Mouse (Mus musculus): ENCODE data around the gene Ghrh. TPM values are rescaled to one million over a fixed set of nuclear protein-coding genes. Genes with fewer than 3 reads are reported as not detected.
A peak's percentile ranks its signal among the peaks of the same experiment; 100 is the strongest.

The Ghrh gene
- polyA plus RNA-seq, 1 experiment from 2014 or later, result not detected

GRCm38 (mm10) chr2:157343337-157343736 lies 4.0 kb downstream of the Ghrh start:
- Histone ChIP-seq H3K4me1 (ENCODE audit: insufficient read depth) (no peaks in the 10 kb centered on the region; the same call in 1 of the 2 replicates), H3K9me3 (ENCODE audit: low read depth, low read length) (no peaks in the 10 kb centered on the region), H3K36me3 (ENCODE audit: insufficient read depth) (no peaks in the 10 kb centered on the region), H3K27ac (ENCODE audit: low read depth) (no peak overlapping the region), H3K4me3 (ENCODE audit: low read depth, low read length) (no peak overlapping the region), H3K27me3 (ENCODE audit: insufficient read depth, low read length) (no peaks in the 10 kb centered on the region), H3K9ac (no peak overlapping the region), H3K4me2 (no peak overlapping the region)
- WGBS, result 57% methylated on average over 6 of the region's 6 CpGs
- DNase-seq, result no peak
- no peak for ATAC-seq (ENCODE audit: insufficient read depth)
- TF ChIP-seq CTCF (IDR thresholded peaks at IDR 0.05; ENCODE audit: low read depth), result no peak

- Histone ChIP-seq H3K27me3 (ENCODE audit: insufficient read depth, low read length) (no peaks in the 10 kb centered on the region), H3K36me3 (ENCODE audit: insufficient read depth) (no peaks in the 10 kb centered on the region), H3K4me2 (no peak overlapping the region), H3K4me1 (ENCODE audit: insufficient read depth) (no peaks in the 10 kb centered on the region), H3K27ac (ENCODE audit: low read depth) (no peak overlapping the region), H3K9ac (no peak overlapping the region), H3K9me3 (ENCODE audit: low read depth, low read length) (no peaks in the 10 kb centered on the region), H3K4me3 (ENCODE audit: low read depth, low read length) (no peak overlapping the region)
- ATAC-seq (ENCODE audit: insufficient read depth) (no peak), DNase-seq (no peak)
- no peak for TF ChIP-seq CTCF (IDR thresholded peaks at IDR 0.05; ENCODE audit: low read depth)
- 47% methylated on average over 5 of the region's 5 CpGs for WGBS
Measured at GRCm38 (mm10) chr2:157342328-157342926, 4.9 kb downstream of the Ghrh start.

- no peak overlapping the region for H3K4me2 ChIP-seq
- DNase-seq (peak; percentile 90), ATAC-seq (ENCODE audit: insufficient read depth) (no peak)
- WGBS, result 46% methylated on average over 11 of the region's 11 CpGs
- no peaks in the 10 kb centered on the region for H3K27me3 ChIP-seq (ENCODE audit: insufficient read depth, low read length)
- H3K9ac ChIP-seq, result no peak overlapping the region
- no peaks in the 10 kb centered on the region for H3K9me3 ChIP-seq (ENCODE audit: low read depth, low read length)
- H3K4me3 ChIP-seq (ENCODE audit: low read depth, low read length), result no peak overlapping the region
- H3K27ac ChIP-seq (ENCODE audit: low read depth), result no peak overlapping the region
- H3K36me3 ChIP-seq (ENCODE audit: insufficient read depth), result no peaks in the 10 kb centered on the region
- peak; percentile 93 for TF ChIP-seq CTCF (IDR thresholded peaks at IDR 0.05; ENCODE audit: low read depth)
- no peaks in the 10 kb centered on the region for H3K4me1 ChIP-seq (ENCODE audit: insufficient read depth)
Measured at GRCm38 (mm10) chr2:157341554-157342270, 5.6 kb downstream of the Ghrh start.

GRCm38 (mm10) chr2:157340221-157340741 lies 7.0 kb downstream of the Ghrh start:
- H3K27ac ChIP-seq (ENCODE audit: low read depth), result no peak overlapping the region
- peak; percentile 39; the same call in 1 of the 2 replicates for ATAC-seq (ENCODE audit: insufficient read depth)

GRCm38 (mm10) chr2:157339532-157339931 lies 7.8 kb downstream of the Ghrh start:
- Histone ChIP-seq H3K9me3 (ENCODE audit: low read depth, low read length) (no peaks in the 10 kb centered on the region), H3K9ac (peak overlapping the region; percentile 11; the same call in 1 of the 2 replicates), H3K4me1 (ENCODE audit: insufficient read depth) (no peaks in the 10 kb centered on the region), H3K27ac (ENCODE audit: low read depth) (no peak overlapping the region), H3K27me3 (ENCODE audit: insufficient read depth, low read length) (no peaks in the 10 kb centered on the region), H3K4me2 (no peak overlapping the region), H3K4me3 (ENCODE audit: low read depth, low read length) (no peak overlapping the region), H3K36me3 (ENCODE audit: insufficient read depth) (no peaks in the 10 kb centered on the region)
- TF ChIP-seq CTCF (IDR thresholded peaks at IDR 0.05; ENCODE audit: low read depth), result no peak
- 64% methylated on average over 7 of the region's 7 CpGs for WGBS
- ATAC-seq (ENCODE audit: insufficient read depth) (no peak), DNase-seq (no peak)

More at GRCm38 (mm10) chr2:157340221-157340741, 7.0 kb downstream of the Ghrh start:
- H3K4me2 ChIP-seq, result no peak overlapping the region
- no peaks in the 10 kb centered on the region for H3K4me1 ChIP-seq (ENCODE audit: insufficient read depth)
- H3K36me3 ChIP-seq (ENCODE audit: insufficient read depth), result no peaks in the 10 kb centered on the region
- H3K9me3 ChIP-seq (ENCODE audit: low read depth, low read length), result no peaks in the 10 kb centered on the region
- H3K4me3 ChIP-seq (ENCODE audit: low read depth, low read length), result no peak overlapping the region
- no peaks in the 10 kb centered on the region for H3K27me3 ChIP-seq (ENCODE audit: insufficient read depth, low read length)
- TF ChIP-seq CTCF (IDR thresholded peaks at IDR 0.05; ENCODE audit: low read depth), result no peak
- H3K9ac ChIP-seq, result no peak overlapping the region
- WGBS, result 42% methylated on average over 7 of the region's 7 CpGs
- DNase-seq, result peak; percentile 46

- H3K27me3 ChIP-seq (ENCODE audit: insufficient read depth, low read length), result no peaks in the 10 kb centered on the region
- H3K36me3 ChIP-seq (ENCODE audit: insufficient read depth), result no peaks in the 10 kb centered on the region
- ATAC-seq (ENCODE audit: insufficient read depth) (no peak), DNase-seq (peak; percentile 81)
- no peak overlapping the region for H3K4me2 ChIP-seq
- peak; percentile 80 for TF ChIP-seq CTCF (IDR thresholded peaks at IDR 0.05; ENCODE audit: low read depth)
- WGBS, result 39% methylated on average over 5 of the region's 5 CpGs
- no peak overlapping the region for H3K27ac ChIP-seq (ENCODE audit: low read depth)
- H3K9me3 ChIP-seq (ENCODE audit: low read depth, low read length), result no peaks in the 10 kb centered on the region
- no peak overlapping the region for H3K4me3 ChIP-seq (ENCODE audit: low read depth, low read length)
- no peaks in the 10 kb centered on the region for H3K4me1 ChIP-seq (ENCODE audit: insufficient read depth)
- H3K9ac ChIP-seq, result no peak overlapping the region
Measured at GRCm38 (mm10) chr2:157338663-157339062, 8.6 kb downstream of the Ghrh start.

GRCm38 (mm10) chr2:157332059-157332458 lies 15.2 kb downstream of the Ghrh start:
- no peak for TF ChIP-seq CTCF (IDR thresholded peaks at IDR 0.05; ENCODE audit: low read depth)
- H3K27me3 ChIP-seq (ENCODE audit: insufficient read depth, low read length), result no peaks in the 10 kb centered on the region
- no peak overlapping the region for H3K4me2 ChIP-seq
- H3K27ac ChIP-seq (ENCODE audit: low read depth), result no peak overlapping the region
- DNase-seq (no peak), ATAC-seq (ENCODE audit: insufficient read depth) (no peak)
- H3K9ac ChIP-seq, result no peak overlapping the region
- H3K4me1 ChIP-seq (ENCODE audit: insufficient read depth), result no peaks in the 10 kb centered on the region
- H3K36me3 ChIP-seq (ENCODE audit: insufficient read depth), result peaks cover 20% of the 10 kb centered on the region
- H3K9me3 ChIP-seq (ENCODE audit: low read depth, low read length), result no peaks in the 10 kb centered on the region
- H3K4me3 ChIP-seq (ENCODE audit: low read depth, low read length), result no peak overlapping the region
- 77% methylated on average over 5 of the region's 5 CpGs for WGBS
